Mouse (Mus musculus): Measurements from ENCODE around the gene 1700069L16Rik. TPM values are rescaled to one million over a fixed set of nuclear protein-coding genes. Genes with fewer than 3 reads are reported as not detected.
A peak's percentile ranks its signal among the peaks of the same experiment; 100 is the strongest.

The 1700069L16Rik gene
- polyA plus RNA-seq, 1 experiment from 2014 or later = not detected

GRCm38 (mm10) chr5:113700388-113701023, 24.1 kb downstream of the 1700069L16Rik start:
- WGBS = 79% methylated on average over 19 of the region's 19 CpGs
- ATAC-seq = no peak

GRCm38 (mm10) chr5:113694415-113694814, 30.2 kb downstream of the 1700069L16Rik start:
- Histone ChIP-seq H3K4me3 (ENCODE audit: low read length) (no peak overlapping the region), H3K4me1 (ENCODE audit: control insufficient read depth, insufficient read depth, low read depth, low read length) (peaks cover 17% of the 10 kb centered on the region), H3K27ac (ENCODE audit: low read depth, low read length) (no peak overlapping the region), H3K9ac (ENCODE audit: low read depth, low read length) (no peak overlapping the region), H3K9me3 (ENCODE audit: control insufficient read depth, low read length) (no peaks in the 10 kb centered on the region; the same call in 1 of the 2 replicates), H3K36me3 (ENCODE audit: control insufficient read depth, insufficient read depth, low read length) (no peaks in the 10 kb centered on the region), H3K4me2 (ENCODE audit: low read length) (no peak overlapping the region), H3K27me3 (replicated peaks; ENCODE audit: control insufficient read depth, insufficient read depth, low read length) (no peaks in the 10 kb centered on the region)
- ATAC-seq = no peak
- 39% methylated on average over 5 of the region's 5 CpGs for WGBS

More at GRCm38 (mm10) chr5:113700388-113701023, 24.1 kb downstream of the 1700069L16Rik start:
- H3K9ac ChIP-seq (ENCODE audit: low read depth, low read length) = no peak overlapping the region
- H3K36me3 ChIP-seq (ENCODE audit: control insufficient read depth, insufficient read depth, low read length) = no peaks in the 10 kb centered on the region
- H3K4me1 ChIP-seq (ENCODE audit: control insufficient read depth, insufficient read depth, low read depth, low read length) = peaks cover 12% of the 10 kb centered on the region
- H3K27me3 ChIP-seq (replicated peaks; ENCODE audit: control insufficient read depth, insufficient read depth, low read length) = no peaks in the 10 kb centered on the region
- no peak overlapping the region for H3K4me3 ChIP-seq (ENCODE audit: low read length)
- H3K9me3 ChIP-seq (ENCODE audit: control insufficient read depth, low read length) = no peaks in the 10 kb centered on the region
- H3K27ac ChIP-seq (ENCODE audit: low read depth, low read length) = no peak overlapping the region
- H3K4me2 ChIP-seq (ENCODE audit: low read length) = no peak overlapping the region

- H3K36me3 ChIP-seq (ENCODE audit: control insufficient read depth, insufficient read depth, low read length) = no peaks in the 10 kb centered on the region
- H3K9ac ChIP-seq (ENCODE audit: low read depth, low read length) = no peak overlapping the region
- no peak for ATAC-seq
- H3K4me2 ChIP-seq (ENCODE audit: low read length) = no peak overlapping the region
- peaks cover 21% of the 10 kb centered on the region for H3K4me1 ChIP-seq (ENCODE audit: control insufficient read depth, insufficient read depth, low read depth, low read length)
- H3K9me3 ChIP-seq (ENCODE audit: control insufficient read depth, low read length) = no peaks in the 10 kb centered on the region; the same call in 1 of the 2 replicates
- no peak overlapping the region for H3K4me3 ChIP-seq (ENCODE audit: low read length)
- WGBS = 57% methylated on average over 4 of the region's 4 CpGs
- no peaks in the 10 kb centered on the region for H3K27me3 ChIP-seq (replicated peaks; ENCODE audit: control insufficient read depth, insufficient read depth, low read length)
- H3K27ac ChIP-seq (ENCODE audit: low read depth, low read length) = no peak overlapping the region
Measured at GRCm38 (mm10) chr5:113694000-113694399, 30.6 kb downstream of the 1700069L16Rik start.

- no peak overlapping the region for H3K27ac ChIP-seq (ENCODE audit: low read depth, low read length)
- H3K4me3 ChIP-seq (ENCODE audit: low read length) = no peak overlapping the region
- H3K36me3 ChIP-seq (ENCODE audit: control insufficient read depth, insufficient read depth, low read length) = no peaks in the 10 kb centered on the region
- no peak overlapping the region for H3K4me2 ChIP-seq (ENCODE audit: low read length)
- H3K9me3 ChIP-seq (ENCODE audit: control insufficient read depth, low read length) = no peaks in the 10 kb centered on the region; the same call in 1 of the 2 replicates
- WGBS = 89% methylated on average over 8 of the region's 8 CpGs
- ATAC-seq = no peak
- no peaks in the 10 kb centered on the region for H3K27me3 ChIP-seq (replicated peaks; ENCODE audit: control insufficient read depth, insufficient read depth, low read length)
- no peak overlapping the region for H3K9ac ChIP-seq (ENCODE audit: low read depth, low read length)
- H3K4me1 ChIP-seq (ENCODE audit: control insufficient read depth, insufficient read depth, low read depth, low read length) = peaks cover 21% of the 10 kb centered on the region
Measured at GRCm38 (mm10) chr5:113693196-113693755, 31.3 kb downstream of the 1700069L16Rik start.

GRCm38 (mm10) chr5:113690866-113691265, 33.7 kb downstream of the 1700069L16Rik start:
- WGBS = 85% methylated on average over 2 of the region's 2 CpGs
- peaks cover 21% of the 10 kb centered on the region for H3K4me1 ChIP-seq (ENCODE audit: control insufficient read depth, insufficient read depth, low read depth, low read length)
- no peak overlapping the region for H3K4me3 ChIP-seq (ENCODE audit: low read length)
- no peak overlapping the region for H3K27ac ChIP-seq (ENCODE audit: low read depth, low read length)
- no peaks in the 10 kb centered on the region for H3K36me3 ChIP-seq (ENCODE audit: control insufficient read depth, insufficient read depth, low read length)
- H3K27me3 ChIP-seq (replicated peaks; ENCODE audit: control insufficient read depth, insufficient read depth, low read length) = no peaks in the 10 kb centered on the region
- ATAC-seq = peak; percentile 40; the same call in 1 of the 2 replicates
- no peaks in the 10 kb centered on the region; the same call in 1 of the 2 replicates for H3K9me3 ChIP-seq (ENCODE audit: control insufficient read depth, low read length)
- H3K4me2 ChIP-seq (ENCODE audit: low read length) = no peak overlapping the region
- no peak overlapping the region for H3K9ac ChIP-seq (ENCODE audit: low read depth, low read length)

- Histone ChIP-seq H3K9ac (ENCODE audit: low read depth, low read length) (0 out of 2 replicates have a peak overlapping the region, but pooled peaks have one; percentile 28), H3K27ac (ENCODE audit: low read depth, low read length) (no peak overlapping the region), H3K9me3 (ENCODE audit: control insufficient read depth, low read length) (no peaks in the 10 kb centered on the region; the same call in 1 of the 2 replicates), H3K36me3 (ENCODE audit: control insufficient read depth, insufficient read depth, low read length) (no peaks in the 10 kb centered on the region), H3K4me3 (ENCODE audit: low read length) (no peak overlapping the region), H3K4me1 (ENCODE audit: control insufficient read depth, insufficient read depth, low read depth, low read length) (peaks cover 20% of the 10 kb centered on the region), H3K27me3 (replicated peaks; ENCODE audit: control insufficient read depth, insufficient read depth, low read length) (no peaks in the 10 kb centered on the region), H3K4me2 (ENCODE audit: low read length) (peak overlapping the region; percentile 40)
- ATAC-seq = peak; percentile 71
- WGBS = 29% methylated on average over 15 of the region's 15 CpGs
Measured at GRCm38 (mm10) chr5:113690069-113690548, 34.5 kb downstream of the 1700069L16Rik start.

- H3K9me3 ChIP-seq (ENCODE audit: control insufficient read depth, low read length) = no peaks in the 10 kb centered on the region
- ATAC-seq = no peak
- no peak overlapping the region for H3K4me3 ChIP-seq (ENCODE audit: low read length)
- 85% methylated on average over 5 of the region's 5 CpGs for WGBS
- no peaks in the 10 kb centered on the region for H3K36me3 ChIP-seq (ENCODE audit: control insufficient read depth, insufficient read depth, low read length)
- H3K9ac ChIP-seq (ENCODE audit: low read depth, low read length) = no peak overlapping the region
- no peak overlapping the region for H3K4me2 ChIP-seq (ENCODE audit: low read length)
- no peaks in the 10 kb centered on the region for H3K27me3 ChIP-seq (replicated peaks; ENCODE audit: control insufficient read depth, insufficient read depth, low read length)
- peaks cover 15% of the 10 kb centered on the region for H3K4me1 ChIP-seq (ENCODE audit: control insufficient read depth, insufficient read depth, low read depth, low read length)
- no peak overlapping the region for H3K27ac ChIP-seq (ENCODE audit: low read depth, low read length)
Measured at GRCm38 (mm10) chr5:113687514-113687913, 37.1 kb downstream of the 1700069L16Rik start.

- H3K4me1 ChIP-seq (ENCODE audit: control insufficient read depth, insufficient read depth, low read depth, low read length) = peaks cover 13% of the 10 kb centered on the region
- no peak overlapping the region for H3K4me3 ChIP-seq (ENCODE audit: low read length)
- ATAC-seq = no peak
- no peaks in the 10 kb centered on the region for H3K27me3 ChIP-seq (replicated peaks; ENCODE audit: control insufficient read depth, insufficient read depth, low read length)
- 0 out of 2 replicates have a peak, but pooled peaks cover 4% of the 10 kb centered on the region for H3K9me3 ChIP-seq (ENCODE audit: control insufficient read depth, low read length)
- H3K4me2 ChIP-seq (ENCODE audit: low read length) = no peak overlapping the region
- no peak overlapping the region for H3K27ac ChIP-seq (ENCODE audit: low read depth, low read length)
- no peaks in the 10 kb centered on the region for H3K36me3 ChIP-seq (ENCODE audit: control insufficient read depth, insufficient read depth, low read length)
- H3K9ac ChIP-seq (ENCODE audit: low read depth, low read length) = no peak overlapping the region
- 78% methylated on average over 5 of the region's 5 CpGs for WGBS
Measured at GRCm38 (mm10) chr5:113685471-113685870, 39.1 kb downstream of the 1700069L16Rik start.

GRCm38 (mm10) chr5:113683246-113683645, 41.3 kb downstream of the 1700069L16Rik start:
- peaks cover 3% of the 10 kb centered on the region for H3K4me1 ChIP-seq (ENCODE audit: control insufficient read depth, insufficient read depth, low read depth, low read length)
- H3K4me3 ChIP-seq (ENCODE audit: low read length) = no peak overlapping the region
- H3K9ac ChIP-seq (ENCODE audit: low read depth, low read length) = no peak overlapping the region
- H3K4me2 ChIP-seq (ENCODE audit: low read length) = no peak overlapping the region
- H3K27me3 ChIP-seq (replicated peaks; ENCODE audit: control insufficient read depth, insufficient read depth, low read length) = no peaks in the 10 kb centered on the region
- H3K36me3 ChIP-seq (ENCODE audit: control insufficient read depth, insufficient read depth, low read length) = no peaks in the 10 kb centered on the region
- 63% methylated on average over 5 of the region's 5 CpGs for WGBS
- no peak for ATAC-seq
- no peak overlapping the region for H3K27ac ChIP-seq (ENCODE audit: low read depth, low read length)
- 0 out of 2 replicates have a peak, but pooled peaks cover 4% of the 10 kb centered on the region for H3K9me3 ChIP-seq (ENCODE audit: control insufficient read depth, low read length)

Data from hindbrain, embryonic 16.5 days (tissue).